Mouse (Mus musculus): ENCODE measurements around the gene Mapkapk2. TPM values are rescaled to one million over a fixed set of nuclear protein-coding genes. Genes with fewer than 3 reads are reported as not detected.
A peak's percentile ranks its signal among the peaks of the same experiment; 100 is the strongest.

Mapkapk2 gene
- polyA plus RNA-seq, 1 experiment from 2014 or later, result 34.6 TPM

GRCm38 (mm10) chr1:131075098-131075791 is 22.4 kb downstream of the Mapkapk2 start:
- no peak overlapping the region for H3K4me3 ChIP-seq (ENCODE audit: low read depth, low read length)
- no peaks in the 10 kb centered on the region for H3K27me3 ChIP-seq (ENCODE audit: control insufficient read depth, insufficient read depth, low read length)
- no peaks in the 10 kb centered on the region for H3K9me3 ChIP-seq (ENCODE audit: control insufficient read depth, low read length)
- 64% methylated on average over 7 of the region's 7 CpGs for WGBS
- no peak overlapping the region for H3K27ac ChIP-seq (replicated peaks)
- H3K4me2 ChIP-seq (replicated peaks; ENCODE audit: low read depth), result no peak overlapping the region
- no peak for ATAC-seq (ENCODE audit: low FRiP score, low TSS enrichment)
- no peak overlapping the region for H3K9ac ChIP-seq (ENCODE audit: low read length)
- no peak for DNase-seq (ENCODE audit: low spot score)
- H3K36me3 ChIP-seq (ENCODE audit: control insufficient read depth, insufficient read depth, low read length), result no peaks in the 10 kb centered on the region
- TF ChIP-seq EP300 (optimal IDR thresholded peaks at IDR 0.05) (no peak), CTCF (IDR thresholded peaks at IDR 0.05; ENCODE audit: low read depth) (no peak)
- peaks cover 11% of the 10 kb centered on the region; the same call in 1 of the 2 replicates for H3K4me1 ChIP-seq (replicated peaks; ENCODE audit: control insufficient read depth, insufficient read depth)

GRCm38 (mm10) chr1:131074524-131074938 is 23.1 kb downstream of the Mapkapk2 start:
- Histone ChIP-seq H3K9me3 (ENCODE audit: control insufficient read depth, low read length) (no peaks in the 10 kb centered on the region), H3K4me3 (ENCODE audit: low read depth, low read length) (no peak overlapping the region), H3K27ac (replicated peaks) (no peak overlapping the region), H3K27me3 (ENCODE audit: control insufficient read depth, insufficient read depth, low read length) (no peaks in the 10 kb centered on the region), H3K4me2 (replicated peaks; ENCODE audit: low read depth) (no peak overlapping the region), H3K4me1 (replicated peaks; ENCODE audit: control insufficient read depth, insufficient read depth) (peaks cover 8% of the 10 kb centered on the region; the same call in 1 of the 2 replicates), H3K9ac (ENCODE audit: low read length) (no peak overlapping the region), H3K36me3 (ENCODE audit: control insufficient read depth, insufficient read depth, low read length) (no peaks in the 10 kb centered on the region)
- TF ChIP-seq EP300 (optimal IDR thresholded peaks at IDR 0.05) (no peak), CTCF (IDR thresholded peaks at IDR 0.05; ENCODE audit: low read depth) (no peak)
- ATAC-seq (ENCODE audit: low FRiP score, low TSS enrichment) (no peak), DNase-seq (ENCODE audit: low spot score) (no peak)
- 54% methylated on average over 8 of the region's 8 CpGs for WGBS

GRCm38 (mm10) chr1:131072376-131072990 is 25.1 kb downstream of the Mapkapk2 start:
- H3K4me1 ChIP-seq (replicated peaks; ENCODE audit: control insufficient read depth, insufficient read depth), result peaks cover 6% of the 10 kb centered on the region; the same call in 1 of the 2 replicates
- H3K27me3 ChIP-seq (ENCODE audit: control insufficient read depth, insufficient read depth, low read length), result no peaks in the 10 kb centered on the region
- H3K9ac ChIP-seq (ENCODE audit: low read length), result no peak overlapping the region
- no peaks in the 10 kb centered on the region for H3K9me3 ChIP-seq (ENCODE audit: control insufficient read depth, low read length)
- 0 out of 2 replicates have a peak overlapping the region, but pooled peaks have one; percentile 8 for H3K27ac ChIP-seq (replicated peaks)
- ATAC-seq (ENCODE audit: low FRiP score, low TSS enrichment) (peak; percentile 76), DNase-seq (ENCODE audit: low spot score) (no peak)
- no peak overlapping the region for H3K4me2 ChIP-seq (replicated peaks; ENCODE audit: low read depth)
- TF ChIP-seq CTCF (IDR thresholded peaks at IDR 0.05; ENCODE audit: low read depth), result no peak
- no peak overlapping the region for H3K4me3 ChIP-seq (ENCODE audit: low read depth, low read length)
- WGBS, result 67% methylated on average over 7 of the region's 7 CpGs
- H3K36me3 ChIP-seq (ENCODE audit: control insufficient read depth, insufficient read depth, low read length), result no peaks in the 10 kb centered on the region

GRCm38 (mm10) chr1:131069010-131069409 is 28.6 kb downstream of the Mapkapk2 start:
- 78% methylated on average over 7 of the region's 7 CpGs for WGBS
- Histone ChIP-seq H3K4me2 (replicated peaks; ENCODE audit: low read depth) (no peak overlapping the region), H3K4me1 (replicated peaks; ENCODE audit: control insufficient read depth, insufficient read depth) (no peaks in the 10 kb centered on the region), H3K27ac (replicated peaks) (no peak overlapping the region), H3K4me3 (ENCODE audit: low read depth, low read length) (no peak overlapping the region), H3K9me3 (ENCODE audit: control insufficient read depth, low read length) (no peaks in the 10 kb centered on the region), H3K27me3 (ENCODE audit: control insufficient read depth, insufficient read depth, low read length) (no peaks in the 10 kb centered on the region), H3K36me3 (ENCODE audit: control insufficient read depth, insufficient read depth, low read length) (no peaks in the 10 kb centered on the region), H3K9ac (ENCODE audit: low read length) (no peak overlapping the region)
- ATAC-seq (ENCODE audit: low FRiP score, low TSS enrichment), result no peak
- no peak for TF ChIP-seq CTCF (IDR thresholded peaks at IDR 0.05; ENCODE audit: low read depth)
- TF ChIP-seq EP300 (optimal IDR thresholded peaks at IDR 0.05), result no peak
- DNase-seq (ENCODE audit: low spot score), result no peak

GRCm38 (mm10) chr1:131068011-131068727 is 29.5 kb downstream of the Mapkapk2 start:
- no peak overlapping the region for H3K4me3 ChIP-seq (ENCODE audit: low read depth, low read length)
- WGBS, result 86% methylated on average over 10 of the region's 10 CpGs

More at GRCm38 (mm10) chr1:131068011-131068727, 29.5 kb downstream of the Mapkapk2 start:
- DNase-seq (ENCODE audit: low spot score) (no peak), ATAC-seq (ENCODE audit: low FRiP score, low TSS enrichment) (no peak)
- no peaks in the 10 kb centered on the region for H3K36me3 ChIP-seq (ENCODE audit: control insufficient read depth, insufficient read depth, low read length)
- TF ChIP-seq CTCF (IDR thresholded peaks at IDR 0.05; ENCODE audit: low read depth), result no peak
- TF ChIP-seq EP300 (optimal IDR thresholded peaks at IDR 0.05), result no peak
- H3K27ac ChIP-seq (replicated peaks), result no peak overlapping the region
- H3K9ac ChIP-seq (ENCODE audit: low read length), result no peak overlapping the region
- no peak overlapping the region for H3K4me2 ChIP-seq (replicated peaks; ENCODE audit: low read depth)
- H3K9me3 ChIP-seq (ENCODE audit: control insufficient read depth, low read length), result no peaks in the 10 kb centered on the region
- no peaks in the 10 kb centered on the region for H3K4me1 ChIP-seq (replicated peaks; ENCODE audit: control insufficient read depth, insufficient read depth)
- H3K27me3 ChIP-seq (ENCODE audit: control insufficient read depth, insufficient read depth, low read length), result no peaks in the 10 kb centered on the region
